Mouse (Mus musculus) kidney, embryonic 14.5 days (tissue): ENCODE measurements around the gene Nek1. TPM values are rescaled to one million over a fixed set of nuclear protein-coding genes. Genes with fewer than 3 reads are reported as not detected.

Experiments used
- ATAC-seq: fragments of 200-750 bp; cut with Nextera tagmentation; 2 replicates; pipeline ENCODE4 v1.8.0; 2017; ENCODE audit warnings: moderate number of reproducible peaks, mild to moderate bottlenecking, moderate TSS enrichment, moderate library complexity; ENCODE audit not compliant: low FRiP score, low TSS enrichment
- H3K27ac ChIP-seq: fragments of 300-500 bp; sonication (generic); 2 replicates; pipeline ENCODE4 v1.5.1; 2014; ENCODE audit warnings: low read depth, mild to moderate bottlenecking, low read length, moderate library complexity, mixed read lengths
- H3K27me3 ChIP-seq: fragments of 300-500 bp; sonication (generic); 2 replicates; pipeline ENCODE4 v1.6.1; 2014; ENCODE audit warnings: mild to moderate bottlenecking, low read length; ENCODE audit not compliant: control insufficient read depth, insufficient read depth
- H3K36me3 ChIP-seq: fragments of 300-500 bp; sonication (generic); 2 replicates; pipeline ENCODE4 v1.6.1; 2014; ENCODE audit warnings: low read length, mixed read lengths; ENCODE audit not compliant: control insufficient read depth, insufficient read depth
- H3K4me1 ChIP-seq: fragments of 300-500 bp; sonication (generic); 2 replicates; pipeline ENCODE4 v1.6.1; 2014; ENCODE audit warnings: low read length, mixed read lengths; ENCODE audit not compliant: control insufficient read depth, insufficient read depth
- H3K4me2 ChIP-seq: fragments of 300-500 bp; sonication (generic); replicated peaks from 2 replicates; pipeline ENCODE4 v1.6.1; 2014; ENCODE audit warnings: low read depth, mild to moderate bottlenecking, low read length
- H3K4me3 ChIP-seq: fragments of 300-500 bp; sonication (generic); 2 replicates; pipeline ENCODE4 v1.5.1; 2014; ENCODE audit warnings: mild to moderate bottlenecking, low read length
- H3K9ac ChIP-seq: fragments of 300-500 bp; sonication (generic); 2 replicates; pipeline ENCODE4 v1.6.1; 2014; ENCODE audit warnings: low read depth, mild to moderate bottlenecking, low read length, moderate library complexity
- H3K9me3 ChIP-seq: fragments of 300-500 bp; sonication (generic); 2 replicates; pipeline ENCODE4 v1.6.1; 2016; ENCODE audit warnings: low read length; ENCODE audit not compliant: control insufficient read depth
- WGBS: fragments of 180-500 bp; shearing (Covaris S2); extraction: QIAGEN DNeasy Blood & Tissue Kit; methylation state at CpG from one replicate; pipeline ENCODE4 v1.1.7; 2014; 5-methylcytosine and 5-hydroxymethylcytosine counted together
- polyA plus RNA-seq: library from polyadenylated mRNA; unstranded; fragments of >200 nt; fragmentation: Nextera tagmentation; extraction: Ambion mirVana; gene quantifications from 2 replicates; pipeline ENCODE4 v1.2.1, GENCODE M21; 2014

Nek1 gene
- polyA plus RNA-seq, 1 experiment from 2014 or later: 24.9 TPM

GRCm38 (mm10) chr8:61043874-61044273, 50.9 kb downstream of the Nek1 start:
- Histone ChIP-seq H3K9ac (no peak overlapping the region), H3K27me3 (no peaks in the 10 kb centered on the region), H3K9me3 (no peaks in the 10 kb centered on the region), H3K27ac (no peak overlapping the region), H3K4me3 (no peak overlapping the region), H3K36me3 (no peaks in the 10 kb centered on the region; the same call in 1 of the 2 replicates), H3K4me1 (no peaks in the 10 kb centered on the region), H3K4me2 (no peak overlapping the region)
- ATAC-seq: no peak
- 87% methylated on average over 4 of the region's 4 CpGs for WGBS

- no peaks in the 10 kb centered on the region for H3K9me3 ChIP-seq
- H3K36me3 ChIP-seq: no peaks in the 10 kb centered on the region; the same call in 1 of the 2 replicates
- 96% methylated on average over 1 of the region's 1 CpGs for WGBS
- no peak overlapping the region for H3K4me3 ChIP-seq
- H3K4me1 ChIP-seq: no peaks in the 10 kb centered on the region
- H3K4me2 ChIP-seq: no peak overlapping the region
- ATAC-seq: no peak
- H3K9ac ChIP-seq: no peak overlapping the region
- no peak overlapping the region for H3K27ac ChIP-seq
- H3K27me3 ChIP-seq: no peaks in the 10 kb centered on the region
Observed at GRCm38 (mm10) chr8:61046816-61047215, 53.8 kb downstream of the Nek1 start.

GRCm38 (mm10) chr8:61053017-61053416, 60.0 kb downstream of the Nek1 start:
- no peak for ATAC-seq
- Histone ChIP-seq H3K4me2 (no peak overlapping the region), H3K9me3 (no peaks in the 10 kb centered on the region), H3K4me3 (no peak overlapping the region), H3K27ac (no peak overlapping the region), H3K36me3 (no peaks in the 10 kb centered on the region; the same call in 1 of the 2 replicates), H3K27me3 (no peaks in the 10 kb centered on the region), H3K9ac (no peak overlapping the region), H3K4me1 (no peaks in the 10 kb centered on the region)
- 92% methylated on average over 1 of the region's 1 CpGs for WGBS

- H3K27me3 ChIP-seq: no peaks in the 10 kb centered on the region
- H3K4me3 ChIP-seq: no peak overlapping the region
- no peak overlapping the region for H3K9ac ChIP-seq
- no peak for ATAC-seq
- 88% methylated on average over 5 of the region's 5 CpGs for WGBS
- no peaks in the 10 kb centered on the region for H3K9me3 ChIP-seq
- no peak overlapping the region for H3K4me2 ChIP-seq
- no peaks in the 10 kb centered on the region for H3K4me1 ChIP-seq
- H3K36me3 ChIP-seq: no peaks in the 10 kb centered on the region; the same call in 1 of the 2 replicates
- H3K27ac ChIP-seq: no peak overlapping the region
Observed at GRCm38 (mm10) chr8:61054313-61054712, 61.3 kb downstream of the Nek1 start.

GRCm38 (mm10) chr8:61056997-61057396, 64.0 kb downstream of the Nek1 start:
- no peak for ATAC-seq
- no peaks in the 10 kb centered on the region for H3K36me3 ChIP-seq
- H3K9me3 ChIP-seq: no peaks in the 10 kb centered on the region
- no peaks in the 10 kb centered on the region for H3K4me1 ChIP-seq
- WGBS: 32% methylated on average over 3 of the region's 3 CpGs
- no peak overlapping the region for H3K9ac ChIP-seq
- H3K4me2 ChIP-seq: no peak overlapping the region
- H3K27me3 ChIP-seq: no peaks in the 10 kb centered on the region
- H3K27ac ChIP-seq: peak overlapping the region; percentile 26; the same call in 1 of the 2 replicates
- no peak overlapping the region for H3K4me3 ChIP-seq

GRCm38 (mm10) chr8:61059143-61059542, 66.1 kb downstream of the Nek1 start:
- no peak overlapping the region for H3K27ac ChIP-seq
- H3K9me3 ChIP-seq: no peaks in the 10 kb centered on the region
- ATAC-seq: no peak
- H3K36me3 ChIP-seq: no peaks in the 10 kb centered on the region
- H3K4me2 ChIP-seq: no peak overlapping the region
- H3K4me3 ChIP-seq: no peak overlapping the region
- H3K27me3 ChIP-seq: no peaks in the 10 kb centered on the region
- no peaks in the 10 kb centered on the region for H3K4me1 ChIP-seq
- no peak overlapping the region for H3K9ac ChIP-seq

- H3K4me3 ChIP-seq: no peak overlapping the region
- H3K9ac ChIP-seq: no peak overlapping the region
- H3K27me3 ChIP-seq: no peaks in the 10 kb centered on the region
- no peak overlapping the region for H3K4me2 ChIP-seq
- H3K36me3 ChIP-seq: no peaks in the 10 kb centered on the region
- 69% methylated on average over 7 of the region's 7 CpGs for WGBS
- H3K4me1 ChIP-seq: no peaks in the 10 kb centered on the region
- ATAC-seq: no peak
- H3K9me3 ChIP-seq: no peaks in the 10 kb centered on the region
- H3K27ac ChIP-seq: no peak overlapping the region
Observed at GRCm38 (mm10) chr8:61060412-61060811, 67.4 kb downstream of the Nek1 start.

GRCm38 (mm10) chr8:61075059-61075458, 82.1 kb downstream of the Nek1 start:
- H3K27ac ChIP-seq: no peak overlapping the region
- H3K4me1 ChIP-seq: no peaks in the 10 kb centered on the region
- no peaks in the 10 kb centered on the region for H3K9me3 ChIP-seq
- no peaks in the 10 kb centered on the region for H3K27me3 ChIP-seq
- no peak overlapping the region for H3K4me2 ChIP-seq
- ATAC-seq: no peak
- H3K4me3 ChIP-seq: no peak overlapping the region
- no peaks in the 10 kb centered on the region; the same call in 1 of the 2 replicates for H3K36me3 ChIP-seq
- no peak overlapping the region for H3K9ac ChIP-seq

GRCm38 (mm10) chr8:61110496-61110895, 117.5 kb downstream of the Nek1 start:
- Histone ChIP-seq H3K4me3 (no peak overlapping the region), H3K27ac (no peak overlapping the region), H3K27me3 (no peaks in the 10 kb centered on the region), H3K4me2 (no peak overlapping the region), H3K4me1 (no peaks in the 10 kb centered on the region), H3K36me3 (no peaks in the 10 kb centered on the region; the same call in 1 of the 2 replicates), H3K9me3 (no peaks in the 10 kb centered on the region), H3K9ac (no peak overlapping the region)
- no peak for ATAC-seq
- WGBS: 94% methylated on average over 4 of the region's 4 CpGs
